Mouse (Mus musculus) gastrocnemius, postnatal 4 days (tissue): ENCODE data around the gene Mindy1. TPM values are rescaled to one million over a fixed set of nuclear protein-coding genes. Genes with fewer than 3 reads are reported as not detected.
"Not testable (repeated sequence)": the region's sequence is repeated elsewhere in the genome, so short reads cannot be mapped to it uniquely, and the experiment has no call there.

Source experiments
- DNase-seq, 2 experiments: peaks; one replicate each; pipeline ENCODE4 v3.0.0; 2021 to 2022; ENCODE audit warnings: low spot score in 2 of 2, mixed read lengths in 2 of 2
- total RNA-seq, 2 experiments: library from RNA; stranded (reverse); gene quantifications; 2 replicates each; pipeline ENCODE4 v1.2.3; 2021

Gene Mindy1
- total RNA-seq, 2 experiments from 2014 or later = 22.8 to 26.8 TPM

GRCm38 (mm10) chr3:95318548-95318947 is 37.4 kb downstream of the Mindy1 start:
- no peak for DNase-seq

DNA sequence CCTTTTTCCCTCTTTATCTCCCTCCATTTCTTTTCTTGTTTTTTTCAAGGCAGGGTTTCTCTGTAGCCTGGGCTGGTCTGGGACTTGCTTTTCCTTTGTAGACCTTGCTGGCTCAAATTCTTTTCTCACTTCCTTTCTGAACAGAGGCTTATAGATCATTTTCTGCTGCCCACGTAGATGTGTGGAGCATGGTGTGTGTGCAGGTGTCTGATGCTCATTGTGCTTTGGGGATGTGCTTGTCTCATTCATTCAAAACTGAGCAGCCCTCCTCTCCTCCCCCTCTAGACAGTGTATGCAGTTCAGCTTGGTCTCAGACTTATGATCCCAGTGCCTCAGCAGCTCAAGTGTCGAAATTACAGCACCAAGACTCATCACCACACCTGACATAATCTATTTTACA is 38.0 kb downstream of the Mindy1 start:
- DNase-seq = no peak

DNA sequence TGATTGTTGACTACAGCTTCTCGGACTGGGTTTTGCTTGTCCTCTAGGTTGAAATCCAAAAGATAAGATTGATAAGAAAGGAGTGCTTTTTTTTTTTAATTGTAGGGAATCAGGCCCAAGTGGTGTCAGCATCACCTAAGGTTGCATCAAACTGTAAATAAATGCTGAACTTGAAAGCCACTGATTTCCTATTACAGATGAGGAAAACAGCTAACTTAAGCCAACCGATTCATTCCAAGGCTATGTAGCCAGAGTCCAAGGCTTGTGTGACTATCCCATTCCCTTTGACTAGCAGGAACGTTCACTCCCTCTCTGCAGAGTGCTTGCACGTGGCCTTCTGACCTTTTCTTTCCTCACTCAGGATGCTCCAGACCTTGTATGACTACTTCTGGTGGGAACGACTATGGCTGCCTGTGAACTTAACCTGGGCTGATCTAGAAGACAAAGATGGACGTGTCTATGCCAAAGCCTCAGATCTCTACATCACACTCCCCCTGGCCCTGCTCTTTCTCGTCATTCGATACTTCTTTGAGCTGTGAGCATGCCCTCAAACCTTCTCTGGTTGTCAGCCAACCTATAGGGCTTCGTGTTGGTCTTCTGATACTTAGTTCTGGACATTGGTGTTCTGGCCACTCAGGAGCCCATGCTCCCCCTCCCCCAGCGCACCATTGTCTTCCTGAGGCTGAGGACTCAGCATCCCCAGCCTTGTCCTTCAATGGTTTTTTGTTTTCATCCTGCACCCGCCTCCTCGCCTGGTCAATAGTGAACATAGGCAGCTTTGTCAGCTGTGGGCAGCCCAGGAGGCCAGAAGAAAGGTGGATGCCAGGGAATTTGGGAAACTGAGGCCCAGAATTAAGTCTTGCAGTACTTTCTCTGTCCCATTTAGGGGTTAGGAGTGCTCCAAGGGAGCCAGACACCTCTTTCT is 38.8 kb downstream of the Mindy1 start:
- DNase-seq = no peak

- no peak for DNase-seq
Observed at GRCm38 (mm10) chr3:95323429-95323828, 42.3 kb downstream of the Mindy1 start.

DNA sequence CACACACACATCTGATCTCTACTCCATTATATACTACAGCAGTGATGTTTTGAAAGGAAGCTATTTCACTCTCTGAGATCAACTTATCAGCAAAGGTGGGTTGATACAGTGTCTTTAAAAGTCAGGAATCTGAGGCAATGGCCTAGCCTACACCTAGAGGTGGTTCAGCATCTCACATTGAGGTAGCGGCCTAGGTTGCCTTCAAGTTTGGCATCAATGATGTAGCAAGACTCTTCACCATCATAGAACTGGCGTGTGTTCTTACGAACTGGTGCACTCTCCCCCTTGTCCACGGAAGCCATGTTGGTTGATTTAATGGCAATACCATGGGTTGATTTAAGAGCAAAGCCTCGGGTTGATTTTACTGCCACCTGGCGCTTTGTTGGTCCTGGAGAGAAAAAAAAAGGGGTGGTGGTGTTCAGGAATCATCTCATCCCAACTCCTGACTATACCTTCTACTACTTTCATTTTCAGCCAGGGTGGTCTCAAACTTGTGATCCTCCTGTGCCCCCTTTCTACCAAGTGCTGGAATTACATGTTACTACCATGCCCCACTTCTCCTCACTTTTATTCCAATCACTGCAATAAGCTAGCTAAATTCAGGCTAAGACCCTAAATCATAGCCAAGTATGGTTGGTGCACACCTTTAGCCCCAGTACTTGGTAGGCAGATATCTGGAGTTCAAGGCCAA is 43.5 kb downstream of the Mindy1 start:
- no peak for DNase-seq

GRCm38 (mm10) chr3:95328803-95329404 is 47.8 kb downstream of the Mindy1 start:
- no peak for DNase-seq

GRCm38 (mm10) chr3:95331528-95331927 is 50.4 kb downstream of the Mindy1 start:
- no peak for DNase-seq

- no peak for DNase-seq
Observed at GRCm38 (mm10) chr3:95337345-95337744, 56.2 kb downstream of the Mindy1 start.

DNA sequence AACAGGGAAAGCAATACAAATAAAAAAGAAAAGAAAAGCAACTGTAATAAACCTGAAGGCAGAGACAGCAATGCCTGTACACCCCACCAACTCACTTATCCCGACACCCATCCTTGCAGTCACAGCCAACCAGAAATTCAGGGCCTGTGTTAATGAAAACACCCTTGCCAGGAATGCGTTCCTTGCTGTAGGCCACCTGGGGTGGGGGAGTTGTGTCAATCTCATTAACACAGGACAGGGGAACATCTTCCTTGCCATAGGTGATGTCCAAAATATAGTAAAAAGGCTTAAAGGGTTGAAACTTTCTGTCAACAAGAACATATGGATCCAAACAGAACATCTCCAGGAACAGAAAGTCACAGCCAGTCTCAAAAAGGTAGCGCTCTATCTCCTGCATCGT is 57.1 kb downstream of the Mindy1 start:
- no peak for DNase-seq

- DNase-seq = not testable (repeated sequence)
Observed at GRCm38 (mm10) chr3:95343356-95344000, 62.3 kb downstream of the Mindy1 start.

Other genes starting within 250 kb of the Mindy1 start
- 100 to 1,000 TPM; 175 to 200 TPM for gene Psmd4, start 238.7 kb upstream of the Mindy1 start, total RNA-seq
- gene Pip5k1a, start 174.4 kb upstream of the Mindy1 start, total RNA-seq = 10 to 100 TPM; 22.7 to 26.2 TPM
- 10 to 100 TPM; 62.3 to 71.2 TPM for gene Vps72, start 170.3 kb upstream of the Mindy1 start, total RNA-seq
- gene Tmod4, start 156.9 kb upstream of the Mindy1 start, total RNA-seq = 100 to 1,000 TPM; 250 to 275 TPM
- gene Scnm1, start 147.3 kb upstream of the Mindy1 start, total RNA-seq = 10 to 100 TPM; 48.8 to 51.2 TPM
- 1 to 10 TPM; 6.8 to 7.0 TPM for gene Lysmd1, start 147.3 kb upstream of the Mindy1 start, total RNA-seq
- gene Tnfaip8l2, start 139.0 kb upstream of the Mindy1 start, total RNA-seq = 1 to 10 TPM; 2.8 to 3.7 TPM
- gene Sema6c, start 120.9 kb upstream of the Mindy1 start, total RNA-seq = 100 to 1,000 TPM; 112 to 123 TPM
- gene Gabpb2, start 63.4 kb upstream of the Mindy1 start, total RNA-seq = 10 to 100 TPM; 18.0 to 18.8 TPM
- gene Cdc42se1, start 52.6 kb upstream of the Mindy1 start, total RNA-seq = 10 to 100 TPM; 48.1 to 49.2 TPM
- 10 to 100 TPM; 30.9 to 34.4 TPM for gene Mllt11, start 49.2 kb upstream of the Mindy1 start, total RNA-seq
- gene Gm128, start 39.7 kb upstream of the Mindy1 start, total RNA-seq = under 1 TPM in 1 of 2 experiments, not detected in 1; 0.18 TPM
- under 1 TPM; 0.16 to 0.29 TPM for gene Bnipl, start 30.2 kb upstream of the Mindy1 start, total RNA-seq
- gene Prune1, start 731 bp downstream of the Mindy1 start, total RNA-seq = 10 to 100 TPM; 68.7 to 78.2 TPM
- 1 to 10 TPM in 1 of 2 experiments, under 1 TPM in 1; 0.57 to 1.1 TPM for gene Anxa9, start 25.8 kb downstream of the Mindy1 start, total RNA-seq
- gene Cers2, start 33.4 kb downstream of the Mindy1 start, total RNA-seq = 10 to 100 TPM; 56.0 to 61.5 TPM
- gene Setdb1, start 75.9 kb downstream of the Mindy1 start, total RNA-seq = 10 to 100 TPM; 22.5 to 24.5 TPM
- not detected for gene 4930558C23Rik, start 121.5 kb downstream of the Mindy1 start, total RNA-seq
- 10 to 100 TPM; 59.6 to 72.8 TPM for gene Arnt, start 153.0 kb downstream of the Mindy1 start, total RNA-seq
- gene Ctsk, start 217.9 kb downstream of the Mindy1 start, total RNA-seq = 10 to 100 TPM; 49.1 to 52.4 TPM
- gene Ctss, start 245.4 kb downstream of the Mindy1 start, total RNA-seq = 10 to 100 TPM; 10.1 to 10.7 TPM